Mouse (Mus musculus): Measurements from ENCODE around the gene Troap. TPM values are rescaled to one million over a fixed set of nuclear protein-coding genes. Genes with fewer than 3 reads are reported as not detected.

Troap gene
- polyA plus RNA-seq, 1 experiment from 2014 or later, result 7.1 TPM

GRCm38 (mm10) chr15:99097840-99098492 is 23.6 kb downstream of the Troap start:
- no peak for TF ChIP-seq CTCF (IDR thresholded peaks at IDR 0.05; ENCODE audit: low read depth)
- TF ChIP-seq EP300 (optimal IDR thresholded peaks at IDR 0.05), result no peak
- H3K27ac ChIP-seq (replicated peaks), result no peak overlapping the region
- DNase-seq (ENCODE audit: low spot score), result peak; percentile 63

GRCm38 (mm10) chr15:99098493-99098861 is 24.1 kb downstream of the Troap start:
- ATAC-seq (ENCODE audit: low FRiP score, low TSS enrichment) (peak; percentile 0; the same call in 1 of the 2 replicates), DNase-seq (ENCODE audit: low spot score) (peak; percentile 36)

More at GRCm38 (mm10) chr15:99097840-99098492, 23.6 kb downstream of the Troap start:
- peak overlapping the region; percentile 39 for H3K4me3 ChIP-seq (ENCODE audit: low read depth, low read length)
- H3K9me3 ChIP-seq (ENCODE audit: control insufficient read depth, low read length), result no peaks in the 10 kb centered on the region
- WGBS, result under 1% methylated on average over 39 of the region's 39 CpGs
- no peak overlapping the region for H3K9ac ChIP-seq (ENCODE audit: low read length)
- peaks cover 5% of the 10 kb centered on the region; the same call in 1 of the 2 replicates for H3K4me1 ChIP-seq (replicated peaks; ENCODE audit: control insufficient read depth, insufficient read depth)
- peak overlapping the region; percentile 63 for H3K4me2 ChIP-seq (replicated peaks; ENCODE audit: low read depth)
- H3K27me3 ChIP-seq (ENCODE audit: control insufficient read depth, insufficient read depth, low read length), result peaks cover 23% of the 10 kb centered on the region; the same call in 1 of the 2 replicates
- no peaks in the 10 kb centered on the region for H3K36me3 ChIP-seq (ENCODE audit: control insufficient read depth, insufficient read depth, low read length)
- ATAC-seq (ENCODE audit: low FRiP score, low TSS enrichment), result no peak

GRCm38 (mm10) chr15:99099139-99099556 is 24.8 kb downstream of the Troap start:
- Histone ChIP-seq H3K27ac (replicated peaks) (peak overlapping the region; percentile 63), H3K9me3 (ENCODE audit: control insufficient read depth, low read length) (no peaks in the 10 kb centered on the region), H3K4me3 (ENCODE audit: low read depth, low read length) (peak overlapping the region; percentile 39), H3K27me3 (ENCODE audit: control insufficient read depth, insufficient read depth, low read length) (peaks cover 20% of the 10 kb centered on the region; the same call in 1 of the 2 replicates), H3K9ac (ENCODE audit: low read length) (peak overlapping the region; percentile 28; the same call in 1 of the 2 replicates), H3K4me1 (replicated peaks; ENCODE audit: control insufficient read depth, insufficient read depth) (peaks cover 2% of the 10 kb centered on the region; the same call in 1 of the 2 replicates), H3K4me2 (replicated peaks; ENCODE audit: low read depth) (peak overlapping the region; percentile 63), H3K36me3 (ENCODE audit: control insufficient read depth, insufficient read depth, low read length) (no peaks in the 10 kb centered on the region)
- WGBS, result 3% methylated on average over 15 of the region's 15 CpGs
- peak; percentile 91 for TF ChIP-seq CTCF (IDR thresholded peaks at IDR 0.05; ENCODE audit: low read depth)
- no peak for TF ChIP-seq EP300 (optimal IDR thresholded peaks at IDR 0.05)
- ATAC-seq (ENCODE audit: low FRiP score, low TSS enrichment) (peak; percentile 96), DNase-seq (ENCODE audit: low spot score) (peak; percentile 94)

More at GRCm38 (mm10) chr15:99098493-99098861, 24.1 kb downstream of the Troap start:
- H3K4me1 ChIP-seq (replicated peaks; ENCODE audit: control insufficient read depth, insufficient read depth), result peaks cover 5% of the 10 kb centered on the region; the same call in 1 of the 2 replicates
- H3K9ac ChIP-seq (ENCODE audit: low read length), result peak overlapping the region; percentile 13; the same call in 1 of the 2 replicates
- WGBS, result 3% methylated on average over 9 of the region's 9 CpGs
- peak overlapping the region; percentile 63 for H3K4me2 ChIP-seq (replicated peaks; ENCODE audit: low read depth)
- peaks cover 20% of the 10 kb centered on the region; the same call in 1 of the 2 replicates for H3K27me3 ChIP-seq (ENCODE audit: control insufficient read depth, insufficient read depth, low read length)
- TF ChIP-seq EP300 (optimal IDR thresholded peaks at IDR 0.05) (no peak), CTCF (IDR thresholded peaks at IDR 0.05; ENCODE audit: low read depth) (no peak)
- H3K27ac ChIP-seq (replicated peaks), result no peak overlapping the region
- H3K4me3 ChIP-seq (ENCODE audit: low read depth, low read length), result peak overlapping the region; percentile 39
- no peaks in the 10 kb centered on the region for H3K9me3 ChIP-seq (ENCODE audit: control insufficient read depth, low read length)
- no peaks in the 10 kb centered on the region for H3K36me3 ChIP-seq (ENCODE audit: control insufficient read depth, insufficient read depth, low read length)

GRCm38 (mm10) chr15:99099984-99100383 is 25.6 kb downstream of the Troap start:
- DNase-seq (ENCODE audit: low spot score) (no peak), ATAC-seq (ENCODE audit: low FRiP score, low TSS enrichment) (no peak)
- Histone ChIP-seq H3K4me3 (ENCODE audit: low read depth, low read length) (peak overlapping the region; percentile 39; the same call in 1 of the 2 replicates), H3K27ac (replicated peaks) (0 out of 2 replicates have a peak overlapping the region, but pooled peaks have one; percentile 63), H3K27me3 (ENCODE audit: control insufficient read depth, insufficient read depth, low read length) (peaks cover 20% of the 10 kb centered on the region; the same call in 1 of the 2 replicates), H3K4me2 (replicated peaks; ENCODE audit: low read depth) (peak overlapping the region; percentile 14; the same call in 1 of the 2 replicates), H3K4me1 (replicated peaks; ENCODE audit: control insufficient read depth, insufficient read depth) (peaks cover 2% of the 10 kb centered on the region; the same call in 1 of the 2 replicates), H3K36me3 (ENCODE audit: control insufficient read depth, insufficient read depth, low read length) (no peaks in the 10 kb centered on the region), H3K9ac (ENCODE audit: low read length) (no peak overlapping the region), H3K9me3 (ENCODE audit: control insufficient read depth, low read length) (no peaks in the 10 kb centered on the region)
- WGBS, result 48% methylated on average over 3 of the region's 3 CpGs
- peak; percentile 50 for TF ChIP-seq CTCF (IDR thresholded peaks at IDR 0.05; ENCODE audit: low read depth)
- TF ChIP-seq EP300 (optimal IDR thresholded peaks at IDR 0.05), result no peak

DNA sequence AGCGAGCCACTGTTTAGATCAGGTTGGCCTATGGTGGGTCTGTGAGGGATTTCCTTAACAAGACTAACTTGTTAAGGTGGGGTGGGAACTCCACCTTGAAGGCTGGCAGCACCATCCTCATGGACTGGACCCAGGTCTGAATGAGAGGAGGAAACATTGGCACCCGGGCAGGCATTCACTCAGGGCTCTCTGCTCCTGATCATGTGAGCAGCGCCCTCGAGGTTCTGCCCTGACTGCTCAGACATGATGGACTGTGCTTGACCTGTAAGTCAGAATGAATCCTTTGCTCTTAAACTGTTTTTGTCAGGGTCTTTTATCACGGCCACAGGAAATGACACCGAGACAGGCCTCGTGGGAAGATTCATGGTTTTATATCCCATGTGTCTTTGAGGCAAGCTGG is 30.9 kb downstream of the Troap start:
- H3K4me1 ChIP-seq (replicated peaks; ENCODE audit: control insufficient read depth, insufficient read depth), result no peaks in the 10 kb centered on the region
- no peak overlapping the region for H3K27ac ChIP-seq (replicated peaks)
- TF ChIP-seq EP300 (optimal IDR thresholded peaks at IDR 0.05) (no peak), CTCF (IDR thresholded peaks at IDR 0.05; ENCODE audit: low read depth) (no peak)
- no peaks in the 10 kb centered on the region for H3K27me3 ChIP-seq (ENCODE audit: control insufficient read depth, insufficient read depth, low read length)
- DNase-seq (ENCODE audit: low spot score) (no peak), ATAC-seq (ENCODE audit: low FRiP score, low TSS enrichment) (no peak)
- WGBS, result 42% methylated on average over 7 of the region's 7 CpGs
- H3K4me2 ChIP-seq (replicated peaks; ENCODE audit: low read depth), result no peak overlapping the region
- no peaks in the 10 kb centered on the region for H3K9me3 ChIP-seq (ENCODE audit: control insufficient read depth, low read length)
- H3K9ac ChIP-seq (ENCODE audit: low read length), result no peak overlapping the region
- no peaks in the 10 kb centered on the region for H3K36me3 ChIP-seq (ENCODE audit: control insufficient read depth, insufficient read depth, low read length)
- no peak overlapping the region for H3K4me3 ChIP-seq (ENCODE audit: low read depth, low read length)

DNA sequence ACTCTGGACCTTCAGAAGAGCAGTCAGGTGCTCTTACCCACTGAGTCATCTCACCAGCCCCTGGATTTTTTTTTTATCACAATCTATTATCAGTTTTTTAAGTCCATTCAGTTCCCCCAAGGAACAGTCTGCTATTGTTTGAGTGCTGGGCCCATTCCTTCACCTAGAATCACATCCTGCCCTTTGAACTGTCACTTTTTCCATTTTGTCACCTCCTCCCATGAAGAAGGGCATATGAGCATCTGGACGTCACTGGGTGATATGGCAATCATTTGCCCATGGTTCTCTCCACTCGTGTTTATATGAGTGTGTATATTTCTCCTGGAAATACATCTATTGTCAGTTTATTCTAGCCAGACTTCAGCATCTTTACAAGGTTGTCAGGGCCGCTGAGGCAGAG is 33.5 kb downstream of the Troap start:
- Histone ChIP-seq H3K4me2 (replicated peaks; ENCODE audit: low read depth) (no peak overlapping the region), H3K9ac (ENCODE audit: low read length) (no peak overlapping the region), H3K4me1 (replicated peaks; ENCODE audit: control insufficient read depth, insufficient read depth) (no peaks in the 10 kb centered on the region), H3K36me3 (ENCODE audit: control insufficient read depth, insufficient read depth, low read length) (no peaks in the 10 kb centered on the region), H3K4me3 (ENCODE audit: low read depth, low read length) (no peak overlapping the region), H3K27ac (replicated peaks) (no peak overlapping the region), H3K27me3 (ENCODE audit: control insufficient read depth, insufficient read depth, low read length) (no peaks in the 10 kb centered on the region), H3K9me3 (ENCODE audit: control insufficient read depth, low read length) (no peaks in the 10 kb centered on the region)
- 65% methylated on average over 3 of the region's 3 CpGs for WGBS
- DNase-seq (ENCODE audit: low spot score) (no peak), ATAC-seq (ENCODE audit: low FRiP score, low TSS enrichment) (no peak)
- TF ChIP-seq EP300 (optimal IDR thresholded peaks at IDR 0.05) (no peak), CTCF (IDR thresholded peaks at IDR 0.05; ENCODE audit: low read depth) (no peak)

Measured in stomach, postnatal 0 days (tissue).